Mouse (Mus musculus): ENCODE results near the gene Abca1.

DNA sequence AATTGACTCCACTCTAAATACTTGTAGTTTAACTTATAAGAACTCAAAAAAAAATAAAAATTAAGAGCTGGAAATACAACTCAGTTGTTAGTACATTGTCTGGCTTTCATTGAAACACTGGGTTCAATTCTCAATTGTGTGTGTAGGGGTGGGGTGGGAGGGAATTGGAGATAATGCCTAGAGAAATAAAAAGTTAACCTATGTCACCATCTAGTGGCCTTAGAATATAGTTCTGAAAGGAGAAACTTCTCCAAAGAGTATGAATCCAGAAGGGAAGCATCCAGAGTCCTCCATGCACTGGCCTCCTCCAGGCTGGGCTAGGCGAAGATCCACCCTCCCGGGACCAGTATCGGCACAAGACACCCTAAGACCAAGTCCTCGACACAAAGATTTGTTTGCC is 150.5 kb downstream of the Abca1 start:
- TF ChIP-seq CTCF (IDR thresholded peaks at IDR 0.05; ENCODE audit: low read depth) (peak; percentile 27), EP300 (IDR thresholded peaks at IDR 0.05; ENCODE audit: low read depth) (no peak)
